Comparison of ENCODE assay signal across 8 mouse cellular contexts in the genomic region with DNA sequence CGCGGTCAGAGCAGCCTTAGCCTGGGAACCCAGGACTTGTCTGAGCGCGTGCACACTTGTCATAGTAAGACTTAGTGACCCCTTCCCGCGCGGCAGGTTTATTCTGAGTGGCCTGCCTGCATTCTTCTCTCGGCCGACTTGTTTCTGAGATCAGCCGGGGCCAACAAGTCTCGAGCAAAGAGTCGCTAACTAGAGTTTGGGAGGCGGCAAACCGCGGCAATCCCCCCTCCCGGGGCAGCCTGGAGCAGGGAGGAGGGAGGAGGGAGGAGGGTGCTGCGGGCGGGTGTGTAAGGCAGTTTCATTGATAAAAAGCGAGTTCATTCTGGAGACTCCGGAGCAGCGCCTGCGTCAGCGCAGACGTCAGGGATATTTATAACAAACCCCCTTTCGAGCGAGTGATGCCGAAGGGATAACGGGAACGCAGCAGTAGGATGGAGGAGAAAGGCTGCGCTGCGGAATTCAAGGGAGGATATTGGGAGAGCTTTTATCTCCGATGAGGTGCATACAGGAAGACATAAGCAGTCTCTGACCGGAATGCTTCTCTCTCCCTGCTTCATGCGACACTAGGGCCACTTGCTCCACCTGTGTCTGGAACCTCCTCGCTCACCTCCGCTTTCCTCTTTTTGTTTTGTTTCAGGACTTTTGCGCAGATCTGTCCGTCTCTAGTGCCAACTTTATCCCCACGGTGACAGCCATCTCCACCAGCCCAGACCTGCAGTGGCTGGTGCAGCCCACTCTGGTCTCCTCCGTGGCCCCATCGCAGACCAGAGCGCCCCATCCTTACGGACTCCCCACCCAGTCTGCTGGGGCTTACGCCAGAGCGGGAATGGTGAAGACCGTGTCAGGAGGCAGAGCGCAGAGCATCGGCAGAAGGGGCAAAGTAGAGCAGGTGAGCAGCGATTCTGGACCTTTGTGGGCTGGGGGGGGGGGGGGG. TPM values are rescaled to one million over a fixed set of nuclear protein-coding genes. Genes with fewer than 3 reads are reported as not detected.
DNase-seq lines count a peak whose midpoint lies in the region; ATAC-seq and TF ChIP-seq lines count a peak whose summit lies in the region.

No protein-coding gene starts in this region.

- no peaks in the 10 kb centered on the region for H3K36me3 ChIP-seq in kidney, embryonic 15.5 days
- no peaks in the 10 kb centered on the region for H3K36me3 ChIP-seq in liver, adult 2 months (ENCODE audit: control insufficient read depth, insufficient read depth, low read length)
- no peaks in the 10 kb centered on the region for H3K36me3 ChIP-seq in thymus, adult 2 months (ENCODE audit: control insufficient read depth, insufficient read depth, low read length)

- H3K9me3 ChIP-seq in kidney, embryonic 15.5 days (replicated peaks): no peaks in the 10 kb centered on the region

- peaks cover 39% of the 10 kb centered on the region for H3K27me3 ChIP-seq in kidney, embryonic 15.5 days
- H3K27me3 ChIP-seq in liver, adult 2 months (ENCODE audit: control insufficient read depth, insufficient read depth, low read length): no peaks in the 10 kb centered on the region
- H3K27me3 ChIP-seq in thymus, adult 2 months (ENCODE audit: control insufficient read depth, insufficient read depth, low read length): peaks cover 11% of the 10 kb centered on the region

- WGBS in kidney, embryonic 15.5 days: 1% methylated on average over 49 of the region's 49 CpGs
- 8% methylated on average over 49 of the region's 49 CpGs for WGBS in liver, adult 2 months
- WGBS in thymus, adult 2 months: under 1% methylated on average over 49 of the region's 49 CpGs

- H3K4me3 ChIP-seq in kidney, embryonic 15.5 days (replicated peaks): peak overlapping the region; percentile 59
- peak overlapping the region; percentile 66 for H3K4me3 ChIP-seq in liver, adult 2 months (ENCODE audit: insufficient read depth, low read depth, low read length)
- peak overlapping the region; percentile 74 for H3K4me3 ChIP-seq in thymus, adult 2 months (ENCODE audit: control insufficient read depth, insufficient read depth, low read length)

- H3K9ac ChIP-seq in kidney, embryonic 15.5 days: peak overlapping the region; percentile 46
- peak overlapping the region; percentile 76 for H3K9ac ChIP-seq in liver, adult 2 months (ENCODE audit: low read depth, low read length)

- no peak for TF ChIP-seq CTCF in liver, adult 2 months (IDR thresholded peaks at IDR 0.05; ENCODE audit: low read depth, low read length)
- TF ChIP-seq CTCF in thymus, adult 2 months (IDR thresholded peaks at IDR 0.05; ENCODE audit: borderline replicate concordance, control insufficient read depth, extremely low read depth, insufficient read depth, low read length, poor library complexity): no peak

- no peak; the same call in 1 of the 2 replicates for ATAC-seq in kidney, embryonic 15.5 days (replicated peaks; ENCODE audit: low FRiP score)

- H3K4me2 ChIP-seq in kidney, embryonic 15.5 days: peak overlapping the region; percentile 99

- TF ChIP-seq POLR2A in liver, adult 2 months (IDR thresholded peaks at IDR 0.05; ENCODE audit: extremely low read depth, insufficient read depth, low read length): no peak
- no peak for TF ChIP-seq POLR2A in thymus, adult 2 months (IDR thresholded peaks at IDR 0.05; ENCODE audit: control insufficient read depth, extremely low read depth, insufficient read depth, low read length, poor library complexity)

- H3K4me1 ChIP-seq in kidney, embryonic 15.5 days: peaks cover 45% of the 10 kb centered on the region
- H3K4me1 ChIP-seq in liver, adult 2 months (ENCODE audit: control insufficient read depth, insufficient read depth, low read length): peaks cover 10% of the 10 kb centered on the region
- H3K4me1 ChIP-seq in thymus, adult 2 months (replicated peaks; ENCODE audit: control insufficient read depth, insufficient read depth, low read length): peaks cover 20% of the 10 kb centered on the region

- peak; percentile 62 to 68 for DNase-seq in urinary bladder, adult 18-20 months (ENCODE audit: low spot score in 2 of 2)
- DNase-seq in urinary bladder, postnatal 10 days (ENCODE audit: low spot score): no peak
- peak; percentile 64 for DNase-seq in embryo, embryonic 11 days
- peak; percentile 74 for DNase-seq in heart, adult 8-10 months (ENCODE audit: low spot score)
- no peak for DNase-seq in liver, adult 2 months (ENCODE audit: extremely low read depth, low read depth, low spot score)
- DNase-seq in naive thymus-derived CD4-positive, alpha-beta T cell, adult 2 months (ENCODE audit: low read depth): peak; percentile 85
- DNase-seq in thymus, adult 2 months: peak; percentile 52

- no peaks in the 10 kb centered on the region for H3K79me2 ChIP-seq in liver, adult 2 months (ENCODE audit: control insufficient read depth, insufficient read depth, low read length)

- H3K27ac ChIP-seq in kidney, embryonic 15.5 days: peak overlapping the region; percentile 70; the same call in 1 of the 2 replicates
- H3K27ac ChIP-seq in liver, adult 2 months (replicated peaks; ENCODE audit: insufficient read depth, low read depth, low read length): peak overlapping the region; percentile 22
- no peak overlapping the region for H3K27ac ChIP-seq in thymus, adult 2 months (ENCODE audit: control insufficient read depth, insufficient read depth, low read length)

RNA-seq across cellular contexts. Expression of gene Fos, which starts 0.9 kb away (rescaled TPM):
- 10 to 100 TPM in 2 of 4 experiments, 1 to 10 TPM in 2; 2.4 to 26.4 (median 15.7) TPM for total RNA-seq in heart, adult 8-10 months (2022)
- polyA plus RNA-seq in kidney, embryonic 15.5 days (2015; fragmentation: Nextera tagmentation; extraction: Ambion mirVana): 3.5 and 3.8 TPM in 2 replicates
- total RNA-seq in liver, adult 2 months (2014; rRNA removed): 0.67 and 1.2 TPM in 2 replicates
- 0.49 and 0.65 TPM in 2 replicates for polyA plus RNA-seq in liver, adult 2 months (2012; rRNA removed)
- 12.1 and 12.6 TPM in 2 replicates for polyA plus RNA-seq in thymus, adult 2 months (2012; rRNA removed)

Comparison
In these comparisons a context has a peak if more than half of its experiments do, and no peak if none do; other contexts are left out.
1. DNase-seq: peak in urinary bladder, adult 18-20 months (2 of 2), embryo, embryonic 11 days (single experiment), heart, adult 8-10 months (single experiment), naive thymus-derived CD4-positive, alpha-beta T cell, adult 2 months (single experiment) and thymus, adult 2 months (single experiment); none in urinary bladder, postnatal 10 days (single experiment) and liver, adult 2 months (single experiment).
2. Peak in every context shown above with its lines, with median percentiles within 50 percentile points of each other: H3K4me3 ChIP-seq.